Mouse (Mus musculus): ENCODE measurements around the gene Nfix.

Nfix gene

GRCm38 (mm10) chr8:84668081-84668480 is 132.1 kb downstream of the Nfix start:
- DNase-seq (ENCODE audit: low read depth, low spot score) = no peak

GRCm38 (mm10) chr8:84665385-84665893 is 134.7 kb downstream of the Nfix start:
- no peak for DNase-seq (ENCODE audit: low read depth, low spot score)

- DNase-seq (ENCODE audit: low read depth, low spot score) = peak; percentile 74
These were observed 135.4 kb downstream of the Nfix start for GRCm38 (mm10) chr8:84664566-84665384.

GRCm38 (mm10) chr8:84663483-84664327 is 136.4 kb downstream of the Nfix start:
- peak; percentile 94 for DNase-seq (ENCODE audit: low read depth, low spot score)

DNA sequence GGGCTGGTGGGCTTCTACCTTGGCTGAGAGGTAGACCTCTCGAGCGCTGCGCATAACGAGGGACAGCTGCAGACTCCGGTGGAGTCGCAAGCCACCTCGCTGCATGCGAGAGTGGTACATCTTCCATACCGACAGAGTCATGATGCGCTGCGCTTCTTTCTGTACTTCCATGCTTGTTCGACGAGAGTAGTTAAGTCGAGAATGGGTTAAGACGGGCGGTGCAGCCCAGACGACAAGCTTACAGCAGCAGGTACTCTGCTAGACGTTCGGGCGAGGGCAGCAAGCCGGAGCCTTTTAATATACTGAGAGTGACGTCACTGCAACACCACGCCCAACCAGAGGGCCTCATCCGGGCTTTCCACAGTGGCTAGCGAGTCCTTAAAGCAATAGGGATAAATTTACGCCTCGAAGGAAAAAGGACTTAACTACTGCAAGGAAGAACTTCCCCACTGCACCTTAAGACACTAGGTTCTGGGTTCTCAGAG is 137.5 kb downstream of the Nfix start, which contains the start of gene Ier2:
Gene Ier2 (minus strand): TSS at position 272 of the 485 bp plus-strand sequence.
- DNase-seq (ENCODE audit: low read depth, low spot score) = peak; percentile 92

- no peak for DNase-seq (ENCODE audit: low read depth, low spot score)
These were observed 138.1 kb downstream of the Nfix start for GRCm38 (mm10) chr8:84661961-84662571.

DNA sequence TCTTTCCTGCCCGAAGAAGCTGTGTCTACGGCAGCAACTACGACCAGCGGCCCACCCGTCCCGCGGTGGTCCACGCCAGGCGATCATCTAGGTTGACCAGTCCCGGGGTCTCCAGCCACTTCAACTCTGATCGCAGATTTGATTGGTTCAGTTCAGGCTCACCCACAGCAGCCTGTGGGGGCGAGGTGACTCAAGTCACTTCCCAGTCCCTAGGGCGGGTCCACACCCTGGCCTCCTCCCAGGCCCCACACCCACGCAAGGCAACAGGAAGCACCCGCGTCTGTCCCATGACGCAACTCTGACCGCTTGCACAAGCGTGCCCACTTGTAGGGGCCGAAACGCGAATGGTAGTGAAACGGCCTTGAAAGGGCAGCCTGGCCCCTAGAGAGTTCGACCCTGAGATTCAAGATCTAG is 138.7 kb downstream of the Nfix start:
- DNase-seq (ENCODE audit: low read depth, low spot score) = no peak

DNA sequence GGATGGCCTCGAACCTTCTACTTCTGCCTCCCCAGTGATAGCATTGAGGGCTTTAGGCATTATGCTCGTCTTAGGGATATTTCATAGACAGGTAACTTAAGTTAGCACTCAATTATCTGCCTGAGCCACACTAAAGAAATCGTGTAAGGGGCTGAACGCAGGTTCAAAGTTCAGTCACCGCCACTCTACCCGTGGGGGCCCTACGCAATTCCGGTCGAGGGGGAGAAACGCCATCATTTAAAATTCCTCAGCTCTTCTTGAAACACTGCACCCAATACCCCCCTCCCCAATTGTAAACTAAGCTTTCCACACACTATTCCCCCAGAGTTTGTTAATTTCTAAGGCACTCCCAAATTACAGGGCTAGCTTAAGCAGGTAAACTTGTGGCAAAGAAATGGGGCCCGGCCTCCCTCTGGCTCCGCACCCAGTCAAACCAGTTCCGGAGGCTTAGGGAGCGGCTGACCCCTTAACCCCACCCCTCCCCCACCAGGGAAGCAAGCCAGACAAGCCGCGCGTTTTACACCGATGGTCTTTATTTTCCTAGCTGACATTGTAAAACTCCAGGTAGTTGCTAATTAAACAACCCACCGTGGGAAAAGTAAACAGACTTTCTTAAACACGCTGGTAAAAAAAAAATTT is 139.2 kb downstream of the Nfix start:
- DNase-seq (ENCODE audit: low read depth, low spot score) = no peak

GRCm38 (mm10) chr8:84659936-84660818 is 140.0 kb downstream of the Nfix start:
- no peak for DNase-seq (ENCODE audit: low read depth, low spot score)

DNA sequence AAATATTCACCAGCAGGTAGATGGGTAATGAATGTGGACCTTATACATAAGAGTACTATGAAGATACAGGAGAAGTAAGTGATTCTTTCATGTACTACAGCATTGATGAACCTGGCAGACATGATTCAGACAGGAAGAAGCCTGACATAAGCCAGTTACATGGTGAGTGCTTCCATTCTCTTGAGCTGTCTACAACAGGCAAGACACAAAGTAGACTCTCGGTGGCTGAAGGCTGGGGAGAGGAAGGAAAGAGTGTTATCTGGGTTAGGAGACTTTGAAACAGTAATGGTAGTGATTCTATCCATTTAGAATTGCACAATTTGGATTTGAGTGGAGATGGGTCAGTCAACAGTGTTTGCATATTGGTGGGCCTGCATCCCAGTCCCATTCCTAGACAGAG is 141.2 kb downstream of the Nfix start:
- no peak for DNase-seq (ENCODE audit: low read depth, low spot score)

GRCm38 (mm10) chr8:84657680-84658079 is 142.5 kb downstream of the Nfix start:
- no peak for DNase-seq (ENCODE audit: low read depth, low spot score)

DNA sequence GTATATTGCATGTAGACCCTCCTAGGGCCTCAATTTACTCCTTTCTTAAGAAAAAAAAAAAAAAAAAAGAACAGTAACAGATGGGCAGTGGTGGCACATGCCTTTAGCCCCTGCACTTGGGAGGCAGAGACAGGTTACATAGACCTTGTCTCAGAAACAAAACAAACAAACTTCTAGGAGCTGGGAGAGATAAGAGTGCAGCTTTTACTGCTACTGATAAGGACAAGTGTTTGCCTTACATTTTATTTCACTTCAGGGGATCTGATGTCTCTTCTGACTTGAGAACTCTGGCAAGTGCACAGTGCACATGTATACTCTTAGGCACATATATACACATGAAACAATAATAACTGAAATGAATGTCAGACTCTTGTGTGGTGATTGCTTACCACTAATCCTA is 142.9 kb downstream of the Nfix start:
- no peak for DNase-seq (ENCODE audit: low read depth, low spot score)

DNA sequence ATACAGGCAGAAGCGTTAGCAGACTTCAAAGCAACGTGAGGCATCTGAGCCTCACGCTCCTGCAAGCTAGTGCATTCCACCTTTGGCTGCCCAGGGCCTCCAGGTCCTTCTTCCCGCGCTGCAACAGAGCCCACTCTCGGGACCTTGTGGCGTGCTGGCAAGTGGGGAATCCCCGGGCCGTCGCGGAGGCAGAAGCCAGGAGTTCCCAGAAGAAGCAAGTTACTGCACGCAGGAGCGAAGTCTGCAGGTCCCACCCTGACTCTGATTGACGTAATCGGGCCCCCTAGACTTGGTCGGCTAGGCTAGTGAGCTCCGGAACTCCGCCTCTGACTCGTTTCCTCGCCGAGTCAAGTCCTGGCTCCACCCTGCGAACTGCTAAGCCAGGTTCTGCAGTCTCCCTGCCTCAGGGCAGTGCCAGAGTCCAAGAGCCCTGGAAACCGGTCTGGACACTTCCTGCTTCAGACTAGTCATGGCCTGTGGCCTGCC is 143.5 kb downstream of the Nfix start:
- no peak for DNase-seq (ENCODE audit: low read depth, low spot score)

GRCm38 (mm10) chr8:84656191-84656525 is 144.0 kb downstream of the Nfix start:
- no peak for DNase-seq (ENCODE audit: low read depth, low spot score)

- no peak for DNase-seq (ENCODE audit: low read depth, low spot score)
These were observed 144.6 kb downstream of the Nfix start for GRCm38 (mm10) chr8:84655336-84656190.

DNA sequence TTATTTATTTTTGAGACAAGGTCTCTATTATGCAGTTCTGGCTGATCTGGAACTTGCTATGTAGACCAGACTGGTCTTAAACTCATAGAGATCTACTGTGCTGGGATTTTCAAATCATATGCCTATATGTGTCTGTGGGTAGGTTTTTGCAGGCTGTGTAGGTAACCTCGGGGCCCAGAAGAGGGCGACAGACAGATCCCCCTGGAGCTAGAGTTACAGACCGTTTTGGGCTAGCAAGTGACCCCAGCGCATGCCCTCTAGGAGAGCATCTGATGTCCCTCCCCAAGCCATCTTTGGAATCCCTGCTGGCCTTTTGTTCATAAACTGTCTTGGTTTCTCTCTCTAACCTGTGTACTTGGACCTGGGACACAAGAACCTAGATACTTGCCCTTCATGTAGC is 145.5 kb downstream of the Nfix start:
- no peak for DNase-seq (ENCODE audit: low read depth, low spot score)

DNA sequence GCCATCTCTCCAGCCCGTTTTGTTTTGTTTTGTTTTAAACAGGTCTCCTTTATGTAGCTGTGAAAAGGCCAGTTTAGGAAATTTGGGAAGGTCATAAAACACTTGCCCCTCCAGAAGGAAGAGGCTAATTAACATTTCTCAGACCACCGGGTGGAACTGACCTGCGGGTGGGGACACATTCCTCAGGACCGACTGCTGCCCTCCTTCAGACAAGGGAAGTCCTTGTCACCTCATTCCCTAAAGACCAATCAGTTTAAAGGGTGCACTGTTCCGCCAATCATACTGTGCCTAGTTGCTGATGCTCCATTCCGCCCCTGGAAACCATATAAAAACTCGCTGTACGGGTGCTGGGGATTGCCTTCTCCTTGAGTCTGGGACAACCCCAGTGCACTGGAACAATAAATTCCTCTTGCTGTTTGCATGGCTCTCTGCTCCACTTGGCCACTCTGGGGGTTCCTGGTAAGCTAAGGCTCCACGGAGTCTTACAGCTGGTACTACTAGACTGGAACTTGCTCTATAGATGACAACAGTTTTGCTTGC is 147.0 kb downstream of the Nfix start:
- no peak for DNase-seq (ENCODE audit: low read depth, low spot score)

- DNase-seq (ENCODE audit: low read depth, low spot score) = no peak
These were observed 149.9 kb downstream of the Nfix start for GRCm38 (mm10) chr8:84650213-84650612.

Data from retina, adult 2 months (tissue).